ENCODE assay signal across 15 mouse cellular contexts in genomic region chr16:89701741-89702140, GRCm38 (mm10).
"Had no signal": no experiment of that assay in that cellular context is flagged by ENCODE, and none has a peak within 500 bp of the region (broad histone marks: within the 10 kb centered on the region; RNA-seq: fewer than 3 reads in every experiment).

No protein-coding gene starts in this region.

- H3K9ac ChIP-seq: neural tube, embryonic 15.5 days; stomach, embryonic 15.5 days had no signal

- H3K9me3 ChIP-seq: neural tube, embryonic 15.5 days; stomach, embryonic 15.5 days had no signal

- H3K4me3 ChIP-seq: neural tube, embryonic 15.5 days; stomach, embryonic 15.5 days had no signal

- H3K27me3 ChIP-seq: neural tube, embryonic 15.5 days; stomach, embryonic 15.5 days had no signal

- H3K4me2 ChIP-seq: neural tube, embryonic 15.5 days; stomach, embryonic 15.5 days had no signal

- H3K27ac ChIP-seq: neural tube, embryonic 15.5 days; stomach, embryonic 15.5 days; stomach, postnatal 0 days had no signal

- H3K4me1 ChIP-seq: stomach, embryonic 15.5 days had no signal

- DNase-seq: retina, postnatal 1 day; right cerebral cortex, adult 18-20 months; right cerebral cortex, postnatal 14 days; right cerebral cortex, postnatal 25 days; right cerebral cortex, postnatal 4 days; spleen, adult 18-20 months; thymus, adult 18-20 months; thymus, adult 2 months; thymus, postnatal 14 days; thymus, postnatal 25 days; thymus, postnatal 36 days; thymus, postnatal 4 days had no signal

- H3K36me3 ChIP-seq: neural tube, embryonic 15.5 days; stomach, embryonic 15.5 days had no signal
